Mouse (Mus musculus) lung, adult 2 months (tissue): ENCODE data around the gene Btbd9.

Experiments
- CTCF ChIP-seq: fragments of 200-500 bp; IDR thresholded peaks from 2 replicates; pipeline ENCODE4 v1.5.1; 2011; ENCODE audit warnings: mild to moderate bottlenecking, low read length, control low read depth; ENCODE audit not compliant: insufficient read depth
- POLR2A ChIP-seq: fragments of 200-500 bp; IDR thresholded peaks from 2 replicates; pipeline ENCODE4 v1.6.1; 2011; ENCODE audit warnings: low read depth, mild to moderate bottlenecking, control low read depth, low read length, borderline replicate concordance; ENCODE audit errors: extremely low read depth

GRCm38 (mm10) chr17:30564971-30565370, 11.3 kb downstream of the Btbd9 start:
- TF ChIP-seq CTCF (no peak), POLR2A (no peak)
